Mouse (Mus musculus): ENCODE data around the gene Nkx2-4. TPM values are rescaled to one million over a fixed set of nuclear protein-coding genes. Genes with fewer than 3 reads are reported as not detected.

The Nkx2-4 gene
- not detected in 2 replicates for polyA plus RNA-seq (2016; fragmentation: Nextera tagmentation; extraction: Ambion mirVana)

DNA sequence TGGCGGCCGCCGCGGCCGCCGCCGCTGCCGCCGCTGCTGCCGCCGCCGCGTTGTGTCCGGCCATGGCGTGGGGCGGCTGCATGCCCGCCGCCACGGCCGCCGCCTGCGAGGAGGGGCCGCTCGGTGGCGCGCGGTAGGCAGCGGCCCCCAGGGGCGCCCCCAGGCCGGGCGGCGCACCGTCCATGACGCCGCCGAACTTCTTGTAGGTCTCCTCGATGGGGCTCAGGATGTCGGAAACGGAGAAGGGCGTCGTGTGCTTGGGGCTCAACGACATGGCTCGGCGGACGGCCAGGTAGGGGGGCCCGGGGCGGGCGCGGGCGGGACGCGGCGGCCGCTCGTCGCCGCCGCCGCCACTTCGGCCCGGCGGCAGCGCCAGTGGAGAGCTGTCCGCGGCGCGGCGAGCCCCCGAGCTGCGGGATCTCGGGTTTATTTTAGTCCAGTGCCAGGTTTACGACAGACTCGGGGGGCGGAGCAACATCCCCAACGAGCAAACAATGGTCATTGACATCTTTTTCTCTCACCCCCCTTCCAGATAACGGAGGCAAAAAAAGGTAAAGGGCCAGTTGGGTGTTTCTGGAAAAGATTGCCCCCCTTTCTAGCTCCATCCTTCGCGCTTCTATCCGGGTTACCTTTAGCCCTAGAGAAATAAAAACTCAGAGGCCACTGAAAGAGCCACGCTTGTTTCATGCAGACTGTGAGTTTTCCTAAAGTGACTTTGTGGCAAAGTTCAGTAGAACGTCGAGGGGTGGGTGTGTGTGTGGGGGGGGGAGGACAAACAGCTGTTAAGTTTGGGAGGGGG lies at the start of gene Nkx2-4:
TSS of gene Nkx2-4 (minus strand) at position 374 of the 799 bp plus-strand sequence.
- no peak for DNase-seq (ENCODE audit: low spot score)
- under 1% methylated on average over 71 of the region's 82 CpGs for WGBS
- peak within 1 kb of the TSS; percentile 57 for H3K4me3 ChIP-seq
- no peaks in the 10 kb centered on the region for H3K36me3 ChIP-seq
- 0 out of 2 replicates have a peak within 1 kb of the TSS, but pooled peaks have one; percentile 6 for H3K27ac ChIP-seq
- no peaks in the 10 kb centered on the region for H3K9me3 ChIP-seq
- H3K4me1 ChIP-seq, result peaks cover 17% of the 10 kb centered on the region
- peaks cover 83% of the 10 kb centered on the region for H3K27me3 ChIP-seq (ENCODE audit: insufficient read depth, poor library complexity, severe bottlenecking)

DNA sequence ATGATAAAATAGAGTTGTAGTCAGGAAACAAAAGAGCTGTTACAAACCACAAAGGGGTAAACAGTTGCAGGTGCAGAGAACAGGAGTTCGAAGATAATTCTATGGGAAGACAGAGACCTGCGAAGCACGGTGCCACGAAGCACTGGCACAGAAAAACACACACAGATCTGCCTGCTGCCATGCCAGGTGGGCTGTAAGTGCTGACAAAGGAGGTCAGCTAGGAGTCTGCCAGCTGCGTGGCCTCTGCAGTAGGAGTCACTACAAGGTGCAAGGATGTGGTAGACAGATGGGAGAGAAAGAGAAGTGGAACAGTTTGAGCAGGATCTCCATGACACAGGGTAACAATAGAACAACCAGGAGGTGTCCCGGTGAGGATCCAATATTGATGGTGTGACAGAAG lies 42.1 kb upstream of the Nkx2-4 start:
- Histone ChIP-seq H3K4me3 (no peak overlapping the region), H3K36me3 (no peaks in the 10 kb centered on the region), H3K9me3 (no peaks in the 10 kb centered on the region), H3K27me3 (ENCODE audit: insufficient read depth, poor library complexity, severe bottlenecking) (no peaks in the 10 kb centered on the region), H3K4me1 (no peaks in the 10 kb centered on the region), H3K27ac (no peak overlapping the region)
- whole genome bisulfite sequencing, result 83% methylated on average over 6 of the region's 6 CpGs
- no peak for DNase-seq (ENCODE audit: low spot score)

DNA sequence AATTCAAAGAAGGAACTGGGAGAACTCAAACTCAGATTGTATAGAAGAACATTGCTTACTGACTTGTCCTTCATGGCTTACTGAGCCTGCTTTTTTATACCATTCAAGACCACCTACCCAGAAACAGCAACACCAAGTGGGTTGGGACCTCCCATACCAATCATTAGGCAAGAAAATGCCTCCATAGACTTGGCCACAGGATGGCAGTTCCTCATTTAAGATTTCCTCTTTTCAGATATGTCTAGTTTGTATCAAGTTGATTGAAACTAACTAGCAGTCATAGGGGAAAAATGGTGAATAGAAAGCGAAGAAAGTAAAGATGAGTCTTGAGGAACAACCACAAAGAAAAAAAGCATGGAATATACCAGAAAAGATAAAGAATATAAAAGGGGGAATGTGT lies 34.5 kb upstream of the Nkx2-4 start:
- Histone ChIP-seq H3K27me3 (ENCODE audit: insufficient read depth, poor library complexity, severe bottlenecking) (no peaks in the 10 kb centered on the region), H3K36me3 (no peaks in the 10 kb centered on the region), H3K4me3 (no peak overlapping the region), H3K4me1 (no peaks in the 10 kb centered on the region), H3K9me3 (no peaks in the 10 kb centered on the region), H3K27ac (no peak overlapping the region)
- no peak for DNase-seq (ENCODE audit: low spot score)
- WGBS, result 87% methylated on average over 1 of the region's 1 CpGs

DNA sequence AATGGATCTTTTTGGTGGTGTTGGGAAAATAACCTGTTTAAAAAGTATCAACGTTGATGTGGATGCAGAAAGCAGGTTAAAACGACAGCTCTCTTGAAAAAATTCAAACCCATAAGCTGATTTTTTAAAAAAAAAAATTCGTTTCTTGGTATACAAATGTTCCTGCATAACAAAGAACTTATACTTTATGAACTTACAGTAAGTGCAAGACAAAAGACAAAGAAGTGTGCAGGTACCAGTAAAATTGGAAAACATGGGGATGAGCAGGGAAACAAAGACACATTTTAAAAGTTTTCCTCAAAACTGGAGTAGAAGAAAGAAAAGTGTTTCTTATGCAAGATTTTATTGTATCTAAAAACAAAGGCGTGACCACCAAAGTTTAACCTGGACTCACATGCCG lies 1.2 kb upstream of the Nkx2-4 start:
- Histone ChIP-seq H3K27ac (no peak overlapping the region), H3K4me3 (no peak overlapping the region), H3K36me3 (no peaks in the 10 kb centered on the region), H3K27me3 (ENCODE audit: insufficient read depth, poor library complexity, severe bottlenecking) (peaks cover 71% of the 10 kb centered on the region), H3K4me1 (peaks cover 17% of the 10 kb centered on the region), H3K9me3 (no peaks in the 10 kb centered on the region)
- no peak for DNase-seq (ENCODE audit: low spot score)
- 22% methylated on average over 5 of the region's 5 CpGs for WGBS

DNA sequence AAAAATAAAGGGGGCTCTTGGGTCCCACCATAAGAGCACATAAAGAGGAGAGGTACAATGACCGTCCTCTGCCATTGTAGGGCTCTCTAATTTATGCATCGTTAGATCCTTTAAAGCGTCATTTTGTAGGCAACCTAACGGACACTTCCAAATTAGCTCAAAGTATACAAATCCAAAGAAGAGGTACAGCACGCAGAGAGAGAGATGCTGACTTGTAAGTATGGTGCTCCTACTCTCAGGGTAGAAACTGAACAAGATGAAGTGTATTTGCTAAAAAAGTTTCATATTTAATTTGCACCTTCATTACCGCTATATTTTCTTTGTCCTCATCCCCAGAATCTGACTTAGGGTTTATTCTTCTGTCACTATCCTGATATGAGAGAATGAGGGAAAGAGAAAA lies 692 bp upstream of the Nkx2-4 start:
- peaks cover 76% of the 10 kb centered on the region for H3K27me3 ChIP-seq (ENCODE audit: insufficient read depth, poor library complexity, severe bottlenecking)

DNA sequence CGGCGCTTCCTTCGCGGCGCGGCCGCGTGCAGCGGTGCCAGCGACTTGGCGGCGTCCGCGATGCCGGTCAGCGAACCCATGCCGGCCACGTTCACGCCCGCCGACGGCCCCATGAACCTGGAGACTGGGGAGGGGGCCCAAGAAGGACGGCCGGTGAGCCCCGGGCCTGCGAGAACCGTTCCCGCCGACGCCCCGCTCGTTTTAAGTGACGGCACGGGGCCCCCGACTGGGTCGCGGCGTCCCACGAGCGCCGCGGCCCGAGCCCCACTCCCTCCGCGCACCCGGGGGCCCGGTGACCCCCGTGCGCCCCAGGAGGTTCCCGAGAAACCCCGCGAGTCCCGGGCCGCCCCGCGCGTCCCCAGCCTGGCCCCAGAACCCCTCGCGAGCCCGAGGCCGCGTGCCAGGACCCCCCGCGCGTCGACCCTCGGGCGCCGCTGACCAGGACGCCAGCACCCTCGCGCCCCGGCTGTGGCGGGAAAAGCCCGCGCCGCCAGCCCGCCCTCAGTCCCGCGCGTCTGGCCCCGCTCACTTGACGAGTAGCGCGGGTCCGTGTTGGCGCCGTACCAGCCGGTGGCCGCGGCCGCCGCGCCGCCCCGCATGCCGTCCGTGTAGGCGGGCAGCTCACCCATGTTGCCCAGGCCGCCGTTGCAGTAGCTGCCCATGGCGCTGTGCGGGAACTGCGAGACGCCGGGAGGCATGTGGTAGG lies 726 bp downstream of the Nkx2-4 start:
- 0 out of 2 replicates have a peak overlapping the region, but pooled peaks have one; percentile 6 for H3K27ac ChIP-seq
- peaks cover 17% of the 10 kb centered on the region for H3K4me1 ChIP-seq
- H3K9me3 ChIP-seq, result no peaks in the 10 kb centered on the region
- 2% methylated on average over 106 of the region's 106 CpGs for WGBS
- no peaks in the 10 kb centered on the region for H3K36me3 ChIP-seq
- DNase-seq (ENCODE audit: low spot score), result no peak
- H3K27me3 ChIP-seq (ENCODE audit: insufficient read depth, poor library complexity, severe bottlenecking), result peaks cover 90% of the 10 kb centered on the region
- peak overlapping the region; percentile 57 for H3K4me3 ChIP-seq

More for the DNA sequence above, 692 bp upstream of the Nkx2-4 start:
- H3K27ac ChIP-seq, result no peak overlapping the region
- no peak overlapping the region for H3K4me3 ChIP-seq
- no peak for DNase-seq (ENCODE audit: low spot score)
- WGBS, result 8% methylated on average over 6 of the region's 6 CpGs
- no peaks in the 10 kb centered on the region for H3K9me3 ChIP-seq
- H3K4me1 ChIP-seq, result peaks cover 17% of the 10 kb centered on the region
- H3K36me3 ChIP-seq, result no peaks in the 10 kb centered on the region

DNA sequence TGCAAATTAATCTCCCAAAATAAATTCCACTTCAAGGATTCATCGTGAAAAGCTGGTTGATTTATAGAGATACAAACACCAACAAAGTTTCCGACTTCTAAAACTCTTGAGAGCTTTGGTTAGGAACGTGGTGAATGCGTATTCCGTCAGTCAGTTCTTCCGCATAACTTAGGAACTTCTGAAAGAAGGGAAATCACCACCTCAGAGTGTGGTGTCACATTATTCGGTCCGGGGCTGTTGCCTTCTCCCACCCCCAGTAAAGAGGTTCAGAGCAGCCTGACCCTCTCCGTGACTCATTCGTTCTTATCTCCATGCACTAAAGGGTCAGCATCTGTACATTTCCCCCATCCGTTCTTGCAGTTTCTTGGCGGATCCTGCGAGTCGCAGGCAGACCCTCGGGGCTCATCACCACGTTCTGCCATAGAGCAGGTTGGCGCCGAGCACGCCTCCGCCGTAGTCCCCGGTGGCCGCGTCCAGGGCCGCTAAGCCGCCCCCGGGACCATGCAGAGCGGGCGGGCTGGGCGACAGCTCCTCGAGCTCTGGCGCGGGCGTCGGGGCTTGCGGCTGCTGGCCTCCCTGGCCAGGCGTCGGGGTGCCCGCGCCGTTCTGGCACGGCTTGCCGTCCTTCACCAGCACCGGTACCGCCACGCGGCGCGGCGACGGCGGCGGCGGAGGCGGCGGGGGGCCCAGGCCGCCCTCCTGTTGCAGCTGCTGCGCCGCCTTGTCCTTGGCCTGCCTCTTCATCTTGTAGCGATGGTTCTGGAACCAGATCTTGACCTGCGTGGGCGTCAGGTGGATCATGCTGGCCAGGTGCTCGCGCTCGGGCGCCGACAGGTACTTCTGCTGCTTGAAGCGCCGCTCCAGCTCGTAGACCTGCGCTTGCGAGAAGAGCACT lies 1.5 kb downstream of the Nkx2-4 start:
- no peaks in the 10 kb centered on the region for H3K9me3 ChIP-seq
- peaks cover 98% of the 10 kb centered on the region for H3K27me3 ChIP-seq (ENCODE audit: insufficient read depth, poor library complexity, severe bottlenecking)
- H3K36me3 ChIP-seq, result no peaks in the 10 kb centered on the region
- no peak overlapping the region for H3K27ac ChIP-seq
- peaks cover 17% of the 10 kb centered on the region for H3K4me1 ChIP-seq
- WGBS, result 3% methylated on average over 72 of the region's 72 CpGs
- H3K4me3 ChIP-seq, result peak overlapping the region; percentile 57
- peak; percentile 76 for DNase-seq (ENCODE audit: low spot score)

DNA sequence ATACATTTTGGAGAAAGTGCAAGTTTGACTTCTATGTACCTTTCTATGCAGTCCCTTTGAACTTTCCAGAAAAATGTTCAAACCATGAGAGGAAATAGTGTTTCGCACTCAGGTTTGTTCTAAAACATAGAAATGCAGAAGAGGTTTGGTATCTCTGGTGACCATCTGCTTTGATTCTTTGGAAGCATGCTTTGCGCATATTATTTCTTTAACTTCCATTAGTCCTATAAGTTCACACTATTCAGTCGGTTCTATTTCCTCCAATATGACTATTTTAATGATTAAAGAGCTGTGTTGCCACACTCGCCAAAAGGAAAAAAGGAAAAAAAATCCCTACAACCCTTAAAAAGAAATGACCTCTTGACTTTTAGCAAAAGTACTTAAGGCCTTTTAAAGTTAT lies 2.9 kb downstream of the Nkx2-4 start:
- Histone ChIP-seq H3K36me3 (peaks cover 2% of the 10 kb centered on the region; the same call in 1 of the 2 replicates), H3K9me3 (no peaks in the 10 kb centered on the region), H3K27me3 (ENCODE audit: insufficient read depth, poor library complexity, severe bottlenecking) (peaks cover 87% of the 10 kb centered on the region), H3K27ac (no peak overlapping the region), H3K4me1 (peaks cover 17% of the 10 kb centered on the region), H3K4me3 (no peak overlapping the region)
- 72% methylated on average over 4 of the region's 4 CpGs for WGBS
- DNase-seq (ENCODE audit: low spot score), result no peak

DNA sequence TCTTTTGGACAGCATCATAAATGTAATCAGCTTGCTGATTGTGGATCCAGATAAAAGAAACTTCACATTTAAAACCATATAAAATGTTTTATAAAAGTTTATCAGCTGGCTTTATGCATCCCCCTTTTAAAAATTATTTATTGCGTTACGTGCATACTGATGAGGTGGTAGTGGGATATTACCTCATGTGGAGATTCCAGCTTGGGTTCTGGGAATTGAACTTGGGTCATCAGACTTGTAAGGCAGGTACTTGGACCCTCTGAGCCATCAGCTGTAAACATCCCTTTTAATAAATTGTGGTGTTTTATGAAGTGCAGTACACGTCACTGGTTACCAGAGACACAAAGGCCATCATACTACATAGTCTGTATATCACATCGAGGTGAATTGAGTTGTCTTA lies 10.8 kb downstream of the Nkx2-4 start:
- Histone ChIP-seq H3K27ac (no peak overlapping the region), H3K9me3 (no peaks in the 10 kb centered on the region), H3K27me3 (ENCODE audit: insufficient read depth, poor library complexity, severe bottlenecking) (peaks cover 8% of the 10 kb centered on the region), H3K36me3 (peaks cover 34% of the 10 kb centered on the region; the same call in 1 of the 2 replicates), H3K4me1 (no peaks in the 10 kb centered on the region), H3K4me3 (no peak overlapping the region)
- WGBS, result 94% methylated on average over 4 of the region's 4 CpGs
- DNase-seq (ENCODE audit: low spot score), result no peak

DNA sequence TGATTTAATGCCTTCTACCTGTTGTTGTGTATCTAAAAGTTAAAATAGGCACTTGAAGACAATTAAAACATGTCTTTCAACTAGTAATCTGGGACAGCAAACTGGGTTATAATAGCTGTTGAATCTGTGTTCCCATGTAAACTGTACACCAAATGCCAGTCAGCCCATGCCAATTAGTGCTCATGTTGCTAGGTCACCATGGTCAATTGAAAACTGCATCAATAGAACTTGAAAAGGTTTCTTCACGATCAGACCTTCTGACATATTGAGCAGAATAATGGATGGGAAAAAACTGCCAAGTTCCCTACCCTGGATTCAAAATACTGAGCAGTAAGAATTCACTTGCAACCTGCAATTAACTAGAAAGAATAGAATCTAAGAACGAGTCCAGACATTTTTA lies 11.3 kb downstream of the Nkx2-4 start:
- no peaks in the 10 kb centered on the region for H3K4me1 ChIP-seq
- no peak overlapping the region for H3K4me3 ChIP-seq
- H3K27ac ChIP-seq, result no peak overlapping the region
- DNase-seq (ENCODE audit: low spot score), result no peak
- H3K36me3 ChIP-seq, result peaks cover 39% of the 10 kb centered on the region; the same call in 1 of the 2 replicates
- no peaks in the 10 kb centered on the region for H3K9me3 ChIP-seq
- peaks cover 3% of the 10 kb centered on the region; the same call in 1 of the 2 replicates for H3K27me3 ChIP-seq (ENCODE audit: insufficient read depth, poor library complexity, severe bottlenecking)
- WGBS, result 88% methylated on average over 2 of the region's 2 CpGs

DNA sequence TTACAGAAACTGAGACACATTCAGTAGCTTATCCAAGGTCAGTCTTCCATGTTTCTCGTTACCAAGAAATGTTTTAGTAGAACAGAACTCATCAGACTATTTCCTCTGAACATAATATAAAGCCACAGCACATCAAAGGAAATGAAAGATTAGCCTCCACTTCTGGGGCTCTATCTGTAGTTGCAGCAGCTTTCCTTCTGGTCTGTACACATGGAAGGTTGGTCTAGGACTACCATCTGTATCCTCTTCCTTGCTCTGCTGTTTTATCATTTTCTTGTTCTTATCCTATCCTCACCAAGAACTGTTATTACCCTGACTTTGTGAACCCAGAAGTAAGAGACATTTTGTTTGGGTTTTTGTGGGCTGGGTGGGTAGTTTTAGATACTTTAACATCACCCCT lies 14.9 kb downstream of the Nkx2-4 start:
- DNase-seq (ENCODE audit: low spot score), result no peak
- WGBS, result 82% methylated on average over 1 of the region's 1 CpGs
- H3K27me3 ChIP-seq (ENCODE audit: insufficient read depth, poor library complexity, severe bottlenecking), result no peaks in the 10 kb centered on the region
- no peaks in the 10 kb centered on the region for H3K4me1 ChIP-seq
- no peaks in the 10 kb centered on the region for H3K9me3 ChIP-seq
- peaks cover 34% of the 10 kb centered on the region; the same call in 1 of the 2 replicates for H3K36me3 ChIP-seq
- H3K27ac ChIP-seq, result no peak overlapping the region
- no peak overlapping the region for H3K4me3 ChIP-seq

DNA sequence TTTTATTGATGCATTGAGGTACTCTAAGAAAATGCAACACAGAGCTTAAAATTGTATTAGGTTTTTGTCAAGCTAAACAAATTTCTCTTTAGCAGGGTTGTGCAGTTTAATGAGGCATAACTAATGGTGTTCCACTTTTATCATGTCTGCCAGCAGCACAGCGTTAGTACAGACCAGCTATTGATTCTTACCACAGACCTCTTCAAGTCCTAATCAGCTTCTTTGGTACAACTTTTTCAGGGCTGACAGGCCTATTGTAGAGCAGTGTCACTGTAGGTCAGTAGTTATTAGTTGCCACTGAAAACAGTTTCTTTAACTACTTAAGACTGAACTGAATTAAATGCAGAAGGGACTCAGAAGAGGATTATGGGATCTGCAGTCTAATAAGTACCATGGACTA lies 16.2 kb downstream of the Nkx2-4 start:
- H3K4me3 ChIP-seq, result no peak overlapping the region
- no peaks in the 10 kb centered on the region for H3K9me3 ChIP-seq
- 63% methylated on average over 1 of the region's 1 CpGs for WGBS
- no peaks in the 10 kb centered on the region for H3K4me1 ChIP-seq
- H3K27me3 ChIP-seq (ENCODE audit: insufficient read depth, poor library complexity, severe bottlenecking), result no peaks in the 10 kb centered on the region
- H3K36me3 ChIP-seq, result peaks cover 34% of the 10 kb centered on the region
- no peak overlapping the region for H3K27ac ChIP-seq
- no peak for DNase-seq (ENCODE audit: low spot score)

Measured in heart, embryonic 10.5 days (tissue).